Mouse (Mus musculus): ENCODE measurements around the gene Ripor2.

DNA sequence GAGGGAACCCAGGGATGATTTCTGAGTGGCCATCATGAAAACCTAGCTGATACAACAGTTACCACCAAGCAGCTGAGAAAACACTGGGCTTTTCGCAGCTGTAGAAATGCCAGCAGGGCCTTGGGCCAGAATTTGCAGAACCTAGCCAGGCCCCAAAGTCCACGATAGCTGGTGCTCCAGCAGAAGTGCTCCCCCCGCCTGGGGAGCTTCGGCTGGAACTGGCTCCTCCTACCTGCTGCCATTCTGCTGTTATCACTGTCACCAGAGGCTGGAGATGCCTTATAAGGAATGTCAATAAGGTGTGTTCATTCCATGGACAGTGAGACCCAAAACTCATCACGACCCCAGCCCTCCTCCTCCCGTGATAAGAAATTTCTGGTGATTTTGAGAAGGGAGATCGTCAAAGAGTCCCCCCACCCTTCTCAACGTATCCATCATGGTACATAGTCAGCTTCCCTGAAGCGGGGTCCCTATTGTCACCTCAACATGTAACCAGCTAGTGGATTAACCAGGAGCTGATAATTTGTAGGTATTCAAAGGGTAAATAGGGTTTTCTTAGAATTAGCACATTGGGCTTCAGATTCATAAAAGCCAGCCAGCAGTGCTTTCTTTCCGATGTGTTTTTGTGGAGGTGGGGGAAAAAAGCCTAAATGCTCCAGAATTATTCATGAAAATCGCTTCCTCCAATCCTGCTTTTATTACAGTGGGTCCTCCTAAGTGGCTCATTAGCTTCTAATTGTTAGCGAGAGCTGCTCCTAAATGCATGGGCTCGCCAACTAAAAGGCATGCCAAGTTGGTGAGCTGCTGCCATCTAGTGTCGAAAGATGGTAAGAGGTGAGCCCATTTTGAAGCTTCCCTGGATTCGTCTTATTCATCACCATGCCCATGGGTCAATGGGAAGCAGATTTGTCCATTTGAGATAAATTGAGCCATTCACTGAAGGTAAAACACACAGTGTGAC lies 105.0 kb downstream of the Ripor2 start:
- TF ChIP-seq CTCF (IDR thresholded peaks at IDR 0.05; ENCODE audit: control insufficient read depth, insufficient read depth, low read length) (peak; percentile 89), POLR2A (IDR thresholded peaks at IDR 0.05; ENCODE audit: borderline replicate concordance, control insufficient read depth, low read depth, low read length) (no peak)

Data from bone marrow, adult 2 months (tissue).